ENCODE assay signal across 17 mouse cellular contexts in the genomic region with DNA sequence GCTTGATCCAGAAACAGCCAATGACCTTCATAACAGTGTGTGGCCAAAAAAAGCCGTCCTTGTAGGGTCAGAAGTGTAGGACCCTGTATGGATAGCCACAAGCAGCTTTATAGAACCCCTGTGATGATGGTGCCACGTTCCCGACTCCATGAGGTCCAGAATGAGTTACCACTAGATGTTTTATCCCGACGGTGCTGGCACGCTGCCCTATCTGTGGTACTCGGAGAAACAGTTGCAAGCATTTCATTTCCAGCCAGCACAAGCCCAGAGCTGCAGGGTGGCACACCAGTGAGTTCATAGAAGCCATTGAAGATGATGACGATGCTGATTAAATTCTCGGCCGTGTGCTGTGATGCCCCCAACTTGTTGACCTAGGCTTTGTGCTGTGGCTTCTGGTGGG. TPM values are rescaled to one million over a fixed set of nuclear protein-coding genes. Genes with fewer than 3 reads are reported as not detected.
DNase-seq lines count a peak whose midpoint lies in the region; TF ChIP-seq lines count a peak whose summit lies in the region.
"Had no signal": no experiment of that assay in that cellular context is flagged by ENCODE, and none has a peak within 500 bp of the region (broad histone marks: within the 10 kb centered on the region; RNA-seq: fewer than 3 reads in every experiment).

No protein-coding gene starts in this region.

- DNase-seq in gastrocnemius, adult 2 months: no peak
- DNase-seq in gastrocnemius, postnatal 14 days: no peak
- DNase-seq in right cerebral cortex, postnatal 14 days: peak; percentile 43
- DNase-seq in right cerebral cortex, postnatal 25 days: no peak
- peak; percentile 50 for DNase-seq in urinary bladder, postnatal 14 days (ENCODE audit: low spot score)
- DNase-seq in urinary bladder, postnatal 4 days (ENCODE audit: low spot score in 2 of 2): no peak
- DNase-seq: cerebellum, adult 18-20 months; cerebellum, adult 9-10 months; gastrocnemius, postnatal 25 days; heart, adult 2 months; heart, postnatal 36 days had no signal

- TF ChIP-seq CTCF in gastrocnemius, adult 2 months (IDR thresholded peaks at IDR 0.05): no peak

- peak overlapping the region; percentile 73; the same call in 1 of the 2 replicates for H3K27ac ChIP-seq in gastrocnemius, adult 2 months
- H3K27ac ChIP-seq: forebrain, embryonic 10.5 days; forebrain, embryonic 13.5 days; heart, adult 2 months; heart, embryonic 10.5 days; heart, embryonic 13.5 days; hindbrain, embryonic 14.5 days; hindbrain, postnatal 0 days had no signal

- H3K4me3 ChIP-seq in gastrocnemius, adult 2 months: no peak overlapping the region
- H3K4me3 ChIP-seq: forebrain, embryonic 10.5 days; forebrain, embryonic 13.5 days; heart, adult 2 months; heart, embryonic 10.5 days; heart, embryonic 13.5 days had no signal

- intact Hi-C loops in gastrocnemius, adult 2 months (cut with DNase I): no loop called here
- intact Hi-C loops in gastrocnemius, postnatal 14 days (cut with DNase I; ENCODE audit: low total_unique reads): no loop called here

RNA-seq across cellular contexts. Expression of gene Mn1, which starts 26.3 kb away (rescaled TPM):
- total RNA-seq in gastrocnemius, adult 2 months (2021): 10 to 100 TPM; 43.9 to 85.9 TPM
- 10 to 100 TPM; 33.8 to 58.1 TPM for total RNA-seq in gastrocnemius, postnatal 14 days (2021)

Comparison
In these comparisons a context has a peak if more than half of its experiments do, and no peak if none do; other contexts are left out.
1. DNase-seq: peak in right cerebral cortex, postnatal 14 days (single experiment) and urinary bladder, postnatal 14 days (single experiment); none in gastrocnemius, adult 2 months (single experiment), gastrocnemius, postnatal 14 days (single experiment), right cerebral cortex, postnatal 25 days (single experiment) and urinary bladder, postnatal 4 days (0 of 2).